Mouse (Mus musculus) liver, postnatal 0 days (tissue): ENCODE measurements around the gene Wdr24. TPM values are rescaled to one million over a fixed set of nuclear protein-coding genes. Genes with fewer than 3 reads are reported as not detected.

Source experiments
- ATAC-seq: fragments of 200-750 bp; cut with Nextera tagmentation; 2 replicates; pipeline ENCODE4 v1.8.0; 2017; ENCODE audit warnings: mild to moderate bottlenecking, moderate library complexity
- DNase-seq: peaks from one replicate; pipeline ENCODE4 v3.0.0-alpha.2; 2016
- H3K27ac ChIP-seq: fragments of 300-500 bp; sonication (generic); 2 replicates; pipeline ENCODE4 v1.5.1; 2014; ENCODE audit warnings: antibody characterized with exemption, moderate library complexity, mild to moderate bottlenecking, low read depth
- H3K27me3 ChIP-seq: fragments of 300-500 bp; sonication (generic); 2 replicates; pipeline ENCODE4 v1.6.1; 2014; ENCODE audit warnings: low read length, control low read depth, mixed read lengths; ENCODE audit not compliant: insufficient read depth
- H3K36me3 ChIP-seq: fragments of 300-500 bp; sonication (generic); replicated peaks from 2 replicates; pipeline ENCODE4 v1.6.1; 2014; ENCODE audit warnings: mild to moderate bottlenecking, control low read depth, low read length, moderate library complexity, mixed read lengths; ENCODE audit not compliant: insufficient read depth
- H3K4me1 ChIP-seq: fragments of 300-500 bp; sonication (generic); 2 replicates; pipeline ENCODE4 v1.6.1; 2014; ENCODE audit warnings: antibody characterized with exemption, mild to moderate bottlenecking, control low read depth; ENCODE audit not compliant: insufficient read depth
- H3K4me2 ChIP-seq: fragments of 300-500 bp; sonication (generic); 2 replicates; pipeline ENCODE4 v1.6.1; 2014; ENCODE audit warnings: low read depth, mild to moderate bottlenecking, low read length, moderate library complexity, mixed read lengths
- H3K4me3 ChIP-seq: fragments of 300-500 bp; sonication (generic); 2 replicates; pipeline ENCODE4 v1.5.1; 2014; ENCODE audit warnings: low read depth, low read length
- H3K9ac ChIP-seq: fragments of 300-500 bp; sonication (generic); replicated peaks from 2 replicates; pipeline ENCODE4 v1.6.1; 2014; ENCODE audit warnings: mild to moderate bottlenecking, moderate library complexity
- H3K9me3 ChIP-seq: fragments of 300-500 bp; sonication (generic); 2 replicates; pipeline ENCODE4 v1.6.1; 2016; ENCODE audit warnings: mild to moderate bottlenecking, control low read depth, low read length, mixed read lengths
- CTCF ChIP-seq: sonication (generic); IDR thresholded peaks from 2 replicates; pipeline ENCODE4 v1.5.1; 2016; ENCODE audit warnings: antibody characterized with exemption, low read depth
- EP300 ChIP-seq: IDR thresholded peaks from 2 replicates; pipeline ENCODE4 v1.6.1; 2016; ENCODE audit warnings: antibody characterized with exemption, low read depth, mild to moderate bottlenecking
- WGBS: fragments of 180-500 bp; shearing (Covaris S2); extraction: QIAGEN DNeasy Blood & Tissue Kit; methylation state at CpG from one replicate; pipeline ENCODE4 v1.1.7; 2014; ENCODE audit not compliant: insufficient replicate concordance; 5-methylcytosine and 5-hydroxymethylcytosine counted together
- polyA plus RNA-seq: library from polyadenylated mRNA; unstranded; fragments of >200 nt; fragmentation: Nextera tagmentation; extraction: Ambion mirVana; gene quantifications from 2 replicates; pipeline ENCODE4 v1.2.1, GENCODE M21; 2015

The Wdr24 gene
- 5.5 and 7.2 TPM in 2 replicates for polyA plus RNA-seq

- H3K4me3 ChIP-seq = peak within 1 kb of the TSS; percentile 74
- peak; percentile 7; the same call in 1 of the 2 replicates for TF ChIP-seq CTCF
- peak; percentile 44; the same call in 1 of the 2 replicates for TF ChIP-seq EP300
- peaks cover 22% of the 10 kb centered on the region for H3K4me1 ChIP-seq
- peak within 1 kb of the TSS; percentile 62 for H3K27ac ChIP-seq
- WGBS = under 1% methylated on average over 18 of the region's 18 CpGs
- no peaks in the 10 kb centered on the region for H3K9me3 ChIP-seq
- DNase-seq = peak; percentile 80
- H3K36me3 ChIP-seq = peaks cover 13% of the 10 kb centered on the region
- peaks cover 24% of the 10 kb centered on the region for H3K27me3 ChIP-seq
- H3K4me2 ChIP-seq = peak within 1 kb of the TSS; percentile 92
- peak within 1 kb of the TSS; percentile 71 for H3K9ac ChIP-seq
- ATAC-seq = peak; percentile 79
Measured at GRCm38 (mm10) chr17:25823452-25823851, at the start of gene Wdr24. Gene Wdr24, plus strand, starts transcription at chr17:25823627.

GRCm38 (mm10) chr17:25775318-25776062, 47.9 kb upstream of the Wdr24 start:
- 73% methylated on average over 10 of the region's 10 CpGs for WGBS

GRCm38 (mm10) chr17:25777948-25778347, 45.5 kb upstream of the Wdr24 start:
- Histone ChIP-seq H3K4me3 (no peak overlapping the region), H3K4me2 (no peak overlapping the region), H3K9ac (no peak overlapping the region), H3K9me3 (no peaks in the 10 kb centered on the region), H3K27ac (no peak overlapping the region), H3K36me3 (peaks cover 48% of the 10 kb centered on the region), H3K4me1 (peaks cover 7% of the 10 kb centered on the region; the same call in 1 of the 2 replicates), H3K27me3 (no peaks in the 10 kb centered on the region)
- DNase-seq = no peak
- TF ChIP-seq EP300 (no peak), CTCF (no peak)
- 87% methylated on average over 5 of the region's 5 CpGs for WGBS
- no peak for ATAC-seq

More at GRCm38 (mm10) chr17:25775318-25776062, 47.9 kb upstream of the Wdr24 start:
- ATAC-seq = no peak
- peaks cover 7% of the 10 kb centered on the region; the same call in 1 of the 2 replicates for H3K4me1 ChIP-seq
- H3K4me2 ChIP-seq = no peak overlapping the region
- no peak overlapping the region for H3K4me3 ChIP-seq
- H3K9me3 ChIP-seq = no peaks in the 10 kb centered on the region
- H3K36me3 ChIP-seq = peaks cover 27% of the 10 kb centered on the region
- DNase-seq = no peak
- no peak overlapping the region for H3K27ac ChIP-seq
- TF ChIP-seq EP300 = no peak
- TF ChIP-seq CTCF = no peak
- H3K27me3 ChIP-seq = no peaks in the 10 kb centered on the region
- no peak overlapping the region for H3K9ac ChIP-seq

- H3K4me1 ChIP-seq = peaks cover 13% of the 10 kb centered on the region; the same call in 1 of the 2 replicates
Measured at GRCm38 (mm10) chr17:25781339-25781738, 42.1 kb upstream of the Wdr24 start.

GRCm38 (mm10) chr17:25783086-25783485, 40.3 kb upstream of the Wdr24 start:
- Histone ChIP-seq H3K27ac (no peak overlapping the region), H3K4me1 (peaks cover 13% of the 10 kb centered on the region; the same call in 1 of the 2 replicates), H3K27me3 (no peaks in the 10 kb centered on the region), H3K9ac (no peak overlapping the region), H3K4me2 (no peak overlapping the region), H3K9me3 (no peaks in the 10 kb centered on the region), H3K36me3 (peaks cover 31% of the 10 kb centered on the region), H3K4me3 (no peak overlapping the region)
- TF ChIP-seq EP300 (no peak), CTCF (no peak)
- 83% methylated on average over 7 of the region's 7 CpGs for WGBS
- ATAC-seq = no peak
- DNase-seq = no peak

More at GRCm38 (mm10) chr17:25781339-25781738, 42.1 kb upstream of the Wdr24 start:
- 80% methylated on average over 6 of the region's 6 CpGs for WGBS
- Histone ChIP-seq H3K27ac (no peak overlapping the region), H3K36me3 (peaks cover 42% of the 10 kb centered on the region), H3K9me3 (no peaks in the 10 kb centered on the region), H3K9ac (no peak overlapping the region), H3K4me2 (no peak overlapping the region), H3K27me3 (no peaks in the 10 kb centered on the region), H3K4me3 (no peak overlapping the region)
- TF ChIP-seq EP300 (no peak), CTCF (no peak)
- DNase-seq (no peak), ATAC-seq (no peak)

GRCm38 (mm10) chr17:25783861-25784574, 39.4 kb upstream of the Wdr24 start:
- 79% methylated on average over 15 of the region's 15 CpGs for WGBS
- Histone ChIP-seq H3K27me3 (no peaks in the 10 kb centered on the region), H3K36me3 (peaks cover 31% of the 10 kb centered on the region), H3K4me1 (peaks cover 13% of the 10 kb centered on the region; the same call in 1 of the 2 replicates), H3K9ac (no peak overlapping the region), H3K4me2 (peak overlapping the region; percentile 89; the same call in 1 of the 2 replicates), H3K9me3 (no peaks in the 10 kb centered on the region), H3K4me3 (no peak overlapping the region), H3K27ac (no peak overlapping the region)
- DNase-seq (no peak), ATAC-seq (no peak)
- TF ChIP-seq EP300 = no peak
- no peak for TF ChIP-seq CTCF
